Mouse (Mus musculus) gonadal fat pad, adult 2 months (tissue): ENCODE results near the gene Mef2b. TPM values are rescaled to one million over a fixed set of nuclear protein-coding genes. Genes with fewer than 3 reads are reported as not detected.
"Not testable (repeated sequence)": the region's sequence is repeated elsewhere in the genome, so short reads cannot be mapped to it uniquely, and the experiment has no call there.

Experiments used
- DNase-seq: peaks from one replicate; pipeline ENCODE4 v3.0.0-alpha.2; 2012; ENCODE audit warnings: low read depth
- polyA plus RNA-seq: library from polyadenylated mRNA; depleted of rRNA; stranded (reverse); fragments of >200 nt; gene quantifications from 2 replicates; pipeline ENCODE4 v1.2.3, GENCODE M21; 2012

Gene Mef2b
- polyA plus RNA-seq, 1 experiment: 0.08 TPM

GRCm38 (mm10) chr8:70179082-70179481, 39.6 kb downstream of the Mef2b start:
- DNase-seq: no peak

GRCm38 (mm10) chr8:70181212-70181902, 41.8 kb downstream of the Mef2b start:
- no peak for DNase-seq

GRCm38 (mm10) chr8:70181903-70182252, 42.4 kb downstream of the Mef2b start:
- DNase-seq: no peak

- no peak for DNase-seq
These were observed 43.7 kb downstream of the Mef2b start for GRCm38 (mm10) chr8:70183194-70183593.

GRCm38 (mm10) chr8:70188707-70189106, 49.2 kb downstream of the Mef2b start:
- no peak for DNase-seq

- no peak for DNase-seq
These were observed 53.7 kb downstream of the Mef2b start for GRCm38 (mm10) chr8:70193238-70193637.

- no peak for DNase-seq
These were observed 54.7 kb downstream of the Mef2b start for GRCm38 (mm10) chr8:70194191-70194590.

GRCm38 (mm10) chr8:70195762-70196161, 56.3 kb downstream of the Mef2b start:
- DNase-seq: no peak

- DNase-seq: no peak
These were observed 58.1 kb downstream of the Mef2b start for GRCm38 (mm10) chr8:70197603-70198002.

- DNase-seq: no peak
These were observed 60.7 kb downstream of the Mef2b start for GRCm38 (mm10) chr8:70200098-70200681.

- no peak for DNase-seq
These were observed 61.9 kb downstream of the Mef2b start for GRCm38 (mm10) chr8:70201417-70201816.

- DNase-seq: no peak
These were observed 63.6 kb downstream of the Mef2b start for GRCm38 (mm10) chr8:70203072-70203471.

- DNase-seq: no peak
These were observed 65.2 kb downstream of the Mef2b start for GRCm38 (mm10) chr8:70204757-70205156.

GRCm38 (mm10) chr8:70208130-70208529, 68.6 kb downstream of the Mef2b start:
- no peak for DNase-seq

GRCm38 (mm10) chr8:70210538-70210937, 71.0 kb downstream of the Mef2b start:
- DNase-seq: no peak

GRCm38 (mm10) chr8:70211275-70211674, 71.8 kb downstream of the Mef2b start:
- no peak for DNase-seq

- no peak for DNase-seq
These were observed 72.2 kb downstream of the Mef2b start for GRCm38 (mm10) chr8:70211726-70212111.

GRCm38 (mm10) chr8:70212112-70213055, 72.9 kb downstream of the Mef2b start, which contains the start of gene Slc25a42:
Gene Slc25a42, minus strand, starts transcription at chr8:70212305.
- DNase-seq: peak; percentile 97

GRCm38 (mm10) chr8:70214411-70214810, 74.9 kb downstream of the Mef2b start:
- no peak for DNase-seq

- DNase-seq: no peak
These were observed 75.6 kb downstream of the Mef2b start for GRCm38 (mm10) chr8:70215092-70215491.

- DNase-seq: not testable (repeated sequence)
These were observed 76.7 kb downstream of the Mef2b start for GRCm38 (mm10) chr8:70216161-70216560.

GRCm38 (mm10) chr8:70216566-70216965, 77.1 kb downstream of the Mef2b start:
- DNase-seq: no peak
